Mouse (Mus musculus) limb, embryonic 15.5 days (tissue): ENCODE measurements at regions not wholly inside any gene's neighbourhood (a gene's known extent, or its start where the extent isn't known, plus 50 kb on each side); places are given as distances from the start of the nearest gene placed in this dataset.
A peak's percentile ranks its signal among the peaks of the same experiment; 100 is the strongest.

Experiments
- ATAC-seq: fragments of 200-750 bp; cut with Nextera tagmentation; 2 replicates; pipeline ENCODE4 v1.8.0; 2017; ENCODE audit warnings: low read depth, moderate TSS enrichment; ENCODE audit not compliant: insufficient number of reproducible peaks, low FRiP score, low TSS enrichment
- H3K27ac ChIP-seq: fragments of 300-500 bp; sonication (generic); 2 replicates; pipeline ENCODE4 v1.5.1; 2015; ENCODE audit warnings: moderate library complexity, mild to moderate bottlenecking, inconsistent platforms
- H3K27me3 ChIP-seq: fragments of 300-500 bp; sonication (generic); 2 replicates; pipeline ENCODE4 v1.6.1; 2015; ENCODE audit warnings: inconsistent platforms
- H3K36me3 ChIP-seq: fragments of 300-500 bp; sonication (generic); 2 replicates; pipeline ENCODE4 v1.6.1; 2015; ENCODE audit warnings: inconsistent platforms
- H3K4me1 ChIP-seq: fragments of 300-500 bp; sonication (generic); 2 replicates; pipeline ENCODE4 v1.6.1; 2015; ENCODE audit warnings: inconsistent platforms
- H3K4me2 ChIP-seq: fragments of 300-500 bp; sonication (generic); 2 replicates; pipeline ENCODE4 v1.6.1; 2015; ENCODE audit warnings: mild to moderate bottlenecking, inconsistent platforms
- H3K4me3 ChIP-seq: fragments of 300-500 bp; sonication (generic); 2 replicates; pipeline ENCODE4 v1.5.1; 2015; ENCODE audit warnings: mild to moderate bottlenecking, inconsistent platforms
- H3K9ac ChIP-seq: fragments of 300-500 bp; sonication (generic); 2 replicates; pipeline ENCODE4 v1.6.1; 2015; ENCODE audit warnings: inconsistent platforms
- H3K9me3 ChIP-seq: fragments of 300-500 bp; sonication (generic); 2 replicates; pipeline ENCODE4 v1.6.1; 2016; ENCODE audit warnings: inconsistent platforms
- WGBS: fragments of 180-500 bp; shearing (Covaris S2); methylation state at CpG from one replicate; pipeline ENCODE4 v1.1.7; 2015; 5-methylcytosine and 5-hydroxymethylcytosine counted together

- Histone ChIP-seq H3K27ac (no peak overlapping the region), H3K27me3 (no peaks in the 10 kb centered on the region), H3K4me2 (no peak overlapping the region), H3K4me3 (no peak overlapping the region), H3K4me1 (no peaks in the 10 kb centered on the region), H3K36me3 (no peaks in the 10 kb centered on the region), H3K9ac (no peak overlapping the region), H3K9me3 (no peaks in the 10 kb centered on the region)
- ATAC-seq, result no peak
- WGBS, result 84% methylated on average over 4 of the region's 4 CpGs
Measured at GRCm38 (mm10) chr9:102449366-102449765, 56.2 kb upstream of the Ky start.

- no peak overlapping the region for H3K4me3 ChIP-seq
- no peak overlapping the region for H3K27ac ChIP-seq
- H3K36me3 ChIP-seq, result no peaks in the 10 kb centered on the region
- H3K9ac ChIP-seq, result no peak overlapping the region
- no peak for ATAC-seq
- no peaks in the 10 kb centered on the region for H3K9me3 ChIP-seq
- no peaks in the 10 kb centered on the region for H3K4me1 ChIP-seq
- H3K27me3 ChIP-seq, result no peaks in the 10 kb centered on the region
- WGBS, result 53% methylated on average over 2 of the region's 2 CpGs
- no peak overlapping the region for H3K4me2 ChIP-seq
Measured at GRCm38 (mm10) chr9:102446066-102446465, 59.5 kb upstream of the Ky start.

- Histone ChIP-seq H3K9ac (no peak overlapping the region), H3K36me3 (no peaks in the 10 kb centered on the region), H3K4me2 (no peak overlapping the region), H3K4me3 (no peak overlapping the region), H3K27ac (no peak overlapping the region), H3K4me1 (no peaks in the 10 kb centered on the region), H3K27me3 (no peaks in the 10 kb centered on the region), H3K9me3 (no peaks in the 10 kb centered on the region)
- ATAC-seq, result no peak
- WGBS, result 81% methylated on average over 11 of the region's 11 CpGs
Measured at GRCm38 (mm10) chr9:102442198-102442842, 63.2 kb upstream of the Ky start.

GRCm38 (mm10) chr9:102437641-102438040, 67.9 kb upstream of the Ky start:
- 71% methylated on average over 3 of the region's 3 CpGs for WGBS

GRCm38 (mm10) chr9:102436378-102436777, 69.2 kb upstream of the Ky start:
- Histone ChIP-seq H3K9me3 (no peaks in the 10 kb centered on the region), H3K9ac (no peak overlapping the region), H3K36me3 (no peaks in the 10 kb centered on the region), H3K27ac (no peak overlapping the region), H3K4me1 (no peaks in the 10 kb centered on the region), H3K4me2 (no peak overlapping the region), H3K27me3 (no peaks in the 10 kb centered on the region), H3K4me3 (no peak overlapping the region)
- no peak for ATAC-seq
- WGBS, result 81% methylated on average over 5 of the region's 5 CpGs

More at GRCm38 (mm10) chr9:102437641-102438040, 67.9 kb upstream of the Ky start:
- no peak for ATAC-seq
- Histone ChIP-seq H3K9me3 (no peaks in the 10 kb centered on the region), H3K4me2 (no peak overlapping the region), H3K9ac (no peak overlapping the region), H3K27me3 (no peaks in the 10 kb centered on the region), H3K4me1 (no peaks in the 10 kb centered on the region), H3K27ac (no peak overlapping the region), H3K4me3 (no peak overlapping the region), H3K36me3 (no peaks in the 10 kb centered on the region)

- Histone ChIP-seq H3K4me3 (no peak overlapping the region), H3K4me1 (peaks cover 7% of the 10 kb centered on the region), H3K27ac (no peak overlapping the region), H3K27me3 (0 out of 2 replicates have a peak, but pooled peaks cover 8% of the 10 kb centered on the region), H3K4me2 (no peak overlapping the region), H3K9ac (no peak overlapping the region), H3K9me3 (no peaks in the 10 kb centered on the region), H3K36me3 (no peaks in the 10 kb centered on the region)
- no peak for ATAC-seq
- WGBS, result 85% methylated on average over 5 of the region's 5 CpGs
Measured at GRCm38 (mm10) chr9:102428031-102428430, 73.5 kb upstream of the Ephb1 start.

- 0 out of 2 replicates have a peak overlapping the region, but pooled peaks have one; percentile 6 for H3K4me3 ChIP-seq
- no peak overlapping the region for H3K9ac ChIP-seq
- H3K27ac ChIP-seq, result no peak overlapping the region
- peak overlapping the region; percentile 31 for H3K4me2 ChIP-seq
- H3K4me1 ChIP-seq, result peaks cover 7% of the 10 kb centered on the region
- no peaks in the 10 kb centered on the region for H3K9me3 ChIP-seq
- 49% methylated on average over 11 of the region's 11 CpGs for WGBS
- no peaks in the 10 kb centered on the region for H3K36me3 ChIP-seq
- 0 out of 2 replicates have a peak, but pooled peaks cover 4% of the 10 kb centered on the region for H3K27me3 ChIP-seq
- 0 out of 2 replicates have a peak, but pooled peaks have one; percentile 4 for ATAC-seq
Measured at GRCm38 (mm10) chr9:102424672-102425345, 70.3 kb upstream of the Ephb1 start.

GRCm38 (mm10) chr9:102423919-102424671, 69.6 kb upstream of the Ephb1 start:
- H3K4me2 ChIP-seq, result peak overlapping the region; percentile 31
- H3K4me3 ChIP-seq, result 0 out of 2 replicates have a peak overlapping the region, but pooled peaks have one; percentile 6
- H3K27ac ChIP-seq, result peak overlapping the region; percentile 35
- WGBS, result 7% methylated on average over 20 of the region's 20 CpGs
- H3K4me1 ChIP-seq, result peaks cover 7% of the 10 kb centered on the region
- H3K9me3 ChIP-seq, result no peaks in the 10 kb centered on the region
- H3K27me3 ChIP-seq, result no peaks in the 10 kb centered on the region
- H3K9ac ChIP-seq, result no peak overlapping the region
- ATAC-seq, result peak; percentile 44; the same call in 1 of the 2 replicates
- H3K36me3 ChIP-seq, result no peaks in the 10 kb centered on the region

- H3K27ac ChIP-seq, result peak overlapping the region; percentile 35; the same call in 1 of the 2 replicates
- no peak overlapping the region for H3K9ac ChIP-seq
- no peak for ATAC-seq
- peaks cover 7% of the 10 kb centered on the region for H3K4me1 ChIP-seq
- H3K4me3 ChIP-seq, result 0 out of 2 replicates have a peak overlapping the region, but pooled peaks have one; percentile 6
- no peaks in the 10 kb centered on the region for H3K36me3 ChIP-seq
- 16% methylated on average over 9 of the region's 9 CpGs for WGBS
- H3K9me3 ChIP-seq, result no peaks in the 10 kb centered on the region
- H3K4me2 ChIP-seq, result peak overlapping the region; percentile 31
- H3K27me3 ChIP-seq, result no peaks in the 10 kb centered on the region
Measured at GRCm38 (mm10) chr9:102423465-102423918, 69.0 kb upstream of the Ephb1 start.

- H3K4me1 ChIP-seq, result peaks cover 7% of the 10 kb centered on the region
- no peak overlapping the region for H3K4me3 ChIP-seq
- H3K9me3 ChIP-seq, result no peaks in the 10 kb centered on the region
- WGBS, result 94% methylated on average over 3 of the region's 3 CpGs
- H3K9ac ChIP-seq, result no peak overlapping the region
- no peaks in the 10 kb centered on the region for H3K27me3 ChIP-seq
- H3K36me3 ChIP-seq, result no peaks in the 10 kb centered on the region
- no peak overlapping the region for H3K27ac ChIP-seq
- no peak for ATAC-seq
- H3K4me2 ChIP-seq, result no peak overlapping the region
Measured at GRCm38 (mm10) chr9:102421826-102422225, 67.3 kb upstream of the Ephb1 start.

- Histone ChIP-seq H3K4me2 (no peak overlapping the region), H3K27me3 (no peaks in the 10 kb centered on the region), H3K9ac (no peak overlapping the region), H3K9me3 (no peaks in the 10 kb centered on the region), H3K36me3 (no peaks in the 10 kb centered on the region), H3K4me1 (peaks cover 7% of the 10 kb centered on the region), H3K4me3 (no peak overlapping the region), H3K27ac (no peak overlapping the region)
- WGBS, result 40% methylated on average over 12 of the region's 12 CpGs
- ATAC-seq, result no peak
Measured at GRCm38 (mm10) chr9:102420196-102420595, 65.7 kb upstream of the Ephb1 start.

GRCm38 (mm10) chr9:102413631-102414030, 59.1 kb upstream of the Ephb1 start:
- Histone ChIP-seq H3K27me3 (no peaks in the 10 kb centered on the region), H3K9me3 (no peaks in the 10 kb centered on the region), H3K4me1 (no peaks in the 10 kb centered on the region), H3K4me2 (no peak overlapping the region), H3K9ac (no peak overlapping the region), H3K36me3 (no peaks in the 10 kb centered on the region), H3K4me3 (no peak overlapping the region), H3K27ac (no peak overlapping the region)
- ATAC-seq, result no peak
- 75% methylated on average over 2 of the region's 2 CpGs for WGBS
